Mouse (Mus musculus) liver, adult 2 months (tissue): Measurements from ENCODE around the gene Fbxo7.

ENCODE experiments used
- CTCF ChIP-seq: fragments of 200-500 bp; IDR thresholded peaks from 2 replicates; pipeline ENCODE4 v1.5.1; 2011; ENCODE audit warnings: low read depth, low read length, control low read depth
- POLR2A ChIP-seq: fragments of 200-500 bp; IDR thresholded peaks from 2 replicates; pipeline ENCODE4 v1.6.1; 2011; ENCODE audit warnings: low read length, control low read depth; ENCODE audit not compliant: insufficient read depth; ENCODE audit errors: extremely low read depth

DNA sequence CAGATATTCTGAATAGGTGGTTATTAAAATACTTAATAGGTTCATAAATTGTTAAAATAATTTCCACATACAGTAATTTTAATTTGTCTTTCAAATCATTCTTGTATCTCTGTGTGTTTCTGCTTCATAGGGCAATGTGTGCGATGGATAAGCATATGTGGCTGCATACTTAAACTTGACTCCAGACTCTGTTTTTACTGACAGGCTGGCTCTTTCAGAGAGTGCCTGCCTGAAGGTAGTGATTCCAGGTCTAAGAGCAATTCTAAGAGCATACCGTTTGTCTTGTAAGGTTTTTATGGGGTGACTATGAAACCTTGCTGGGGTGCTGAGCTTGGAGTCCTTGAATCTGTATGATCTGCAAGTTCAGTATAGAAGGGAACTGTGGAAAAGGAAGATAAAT lies 4.1 kb downstream of the Fbxo7 start:
- no peak for TF ChIP-seq POLR2A
- no peak for TF ChIP-seq CTCF
